Mouse (Mus musculus): Measurements from ENCODE around the gene Atp2b2. TPM values are rescaled to one million over a fixed set of nuclear protein-coding genes. Genes with fewer than 3 reads are reported as not detected.

Atp2b2 gene
- total RNA-seq, 2 experiments from 2014 or later: 0.10 to 0.28 TPM

DNA sequence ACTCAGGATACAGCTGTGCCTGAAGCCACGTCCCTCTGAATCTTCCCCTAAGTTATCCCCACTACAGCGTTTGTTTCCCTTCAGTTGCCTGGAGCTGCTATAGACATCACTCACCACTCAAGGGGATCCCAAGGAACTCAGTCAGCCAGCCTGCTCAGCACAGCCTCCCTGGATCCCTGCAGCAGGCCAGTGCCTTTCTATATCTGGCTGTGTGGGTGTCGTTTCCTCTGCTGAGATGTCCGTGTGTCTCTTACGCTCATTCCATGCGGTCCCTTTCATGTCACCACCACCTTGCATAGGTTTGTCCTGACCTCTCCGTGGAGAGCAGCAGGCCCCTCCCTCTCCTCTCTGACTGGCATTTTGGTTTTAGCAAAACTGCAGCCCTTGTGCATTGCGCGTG is 171.6 kb downstream of the Atp2b2 start:
- DNase-seq: no peak
- no peak for TF ChIP-seq CTCF (IDR thresholded peaks at IDR 0.05)
- Histone ChIP-seq H3K4me3 (no peak overlapping the region), H3K27ac (no peak overlapping the region)
- intact Hi-C loops (cut with DNase I): no loop called here

DNA sequence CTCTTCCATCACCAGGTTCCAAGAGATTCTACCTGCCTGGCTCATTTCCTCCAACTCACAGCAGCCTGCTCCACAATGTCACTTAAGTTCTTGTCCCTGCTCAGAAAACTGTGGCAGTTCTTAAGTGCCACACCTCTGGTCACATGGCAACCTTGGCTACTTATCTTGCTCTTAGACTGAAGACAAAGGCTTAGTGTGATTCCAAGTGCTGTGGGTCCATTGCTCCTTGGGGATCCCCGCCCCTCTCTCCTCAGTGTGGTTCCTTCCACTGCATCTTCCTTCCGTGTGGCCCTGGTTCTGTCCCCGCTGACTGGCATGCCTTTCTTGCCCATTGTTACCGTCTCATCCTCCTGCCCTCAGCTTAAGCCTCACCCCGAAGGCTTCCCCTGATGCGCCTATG is 173.9 kb downstream of the Atp2b2 start:
- intact Hi-C loops (cut with DNase I): no loop called here
- Histone ChIP-seq H3K27ac (no peak overlapping the region), H3K4me3 (no peak overlapping the region)
- DNase-seq: no peak
- no peak for TF ChIP-seq CTCF (IDR thresholded peaks at IDR 0.05)

DNA sequence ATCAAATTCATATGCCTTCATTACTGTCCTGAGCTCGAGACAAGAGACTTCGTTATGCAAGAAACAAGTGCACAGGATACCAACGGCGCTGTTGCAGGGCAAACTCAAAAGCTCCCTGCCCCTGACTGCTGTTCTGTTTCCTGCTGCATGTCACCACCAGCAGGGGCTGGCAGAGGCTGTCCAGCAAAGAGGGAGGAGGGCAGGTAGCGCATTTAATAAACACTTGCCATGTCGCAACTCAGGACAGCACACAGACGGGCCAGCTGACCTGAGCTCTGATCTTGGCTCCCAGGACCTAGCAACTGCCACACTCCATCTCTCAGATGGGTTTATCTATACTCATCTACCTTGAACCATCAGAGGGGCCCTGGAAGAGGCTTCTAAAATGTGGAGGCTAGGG is 176.7 kb downstream of the Atp2b2 start:
- no peak for DNase-seq
- intact Hi-C loops (cut with DNase I): no loop called here
- H3K4me3 ChIP-seq: no peak overlapping the region
- no peak overlapping the region for H3K27ac ChIP-seq
- TF ChIP-seq CTCF (IDR thresholded peaks at IDR 0.05): no peak

DNA sequence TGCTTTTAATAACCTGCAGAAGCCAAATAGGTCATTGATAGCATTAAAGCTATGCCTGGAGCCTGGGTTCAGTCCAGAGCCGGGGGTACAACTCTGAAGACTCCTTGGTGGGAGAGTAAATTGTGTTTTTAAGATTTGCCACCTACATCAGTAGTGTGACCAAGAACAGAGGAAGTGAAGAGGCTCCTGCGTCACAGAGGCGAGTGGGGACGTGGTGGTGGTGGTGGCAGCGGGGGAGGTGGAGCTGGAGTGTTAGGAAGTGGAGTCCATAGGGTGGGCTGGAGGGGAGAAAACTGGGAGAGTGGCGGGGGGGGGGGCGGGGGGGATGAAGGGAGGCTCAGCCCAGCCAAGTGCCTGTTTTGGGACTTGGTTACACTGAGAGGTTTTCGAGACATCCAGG is 177.6 kb downstream of the Atp2b2 start:
- Histone ChIP-seq H3K4me3 (no peak overlapping the region), H3K27ac (no peak overlapping the region)
- intact Hi-C loops (cut with DNase I): no loop called here
- TF ChIP-seq CTCF (IDR thresholded peaks at IDR 0.05): no peak
- DNase-seq: no peak

DNA sequence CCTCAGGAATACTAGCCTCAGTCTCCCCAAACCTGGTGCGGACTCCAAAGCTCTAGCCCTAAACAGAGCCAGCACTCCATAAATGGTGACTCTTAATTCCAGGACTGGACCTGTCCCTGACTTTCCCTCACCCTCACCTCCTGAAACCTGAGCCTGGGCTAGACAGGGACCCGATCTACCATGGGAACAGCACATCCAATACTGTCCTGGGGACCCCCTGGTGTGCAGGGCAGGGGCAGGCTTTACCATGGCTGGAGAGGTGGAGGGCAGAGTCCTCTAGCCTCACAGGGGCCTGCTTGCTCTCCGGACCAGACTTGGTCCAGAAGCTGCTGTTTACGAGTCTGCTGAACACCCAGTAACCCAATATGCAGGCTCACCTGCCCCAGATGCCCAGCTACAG is 179.5 kb downstream of the Atp2b2 start:
- Histone ChIP-seq H3K27ac (no peak overlapping the region), H3K4me3 (no peak overlapping the region)
- TF ChIP-seq CTCF (IDR thresholded peaks at IDR 0.05): no peak
- intact Hi-C loops (cut with DNase I): no loop called here
- DNase-seq: no peak

DNA sequence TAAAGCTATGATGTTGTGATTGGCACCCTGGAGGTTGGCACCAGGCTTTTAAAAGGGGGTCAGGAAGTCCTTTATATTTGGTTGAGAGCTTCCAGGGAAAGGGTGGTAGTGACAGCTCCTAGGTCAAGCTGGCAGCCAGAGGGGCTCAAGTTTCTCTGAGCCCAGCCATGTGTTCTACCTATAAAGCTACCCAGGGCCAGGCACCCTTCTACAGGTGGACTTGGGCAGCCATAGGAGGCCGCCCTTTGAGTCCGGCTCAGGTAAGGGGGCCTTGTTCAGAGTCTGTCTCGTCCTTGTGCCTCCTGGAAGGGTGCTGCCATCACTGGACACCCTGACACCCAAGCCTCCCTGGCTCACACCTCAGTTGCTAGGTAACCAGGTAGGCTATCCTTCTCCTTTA is 180.5 kb downstream of the Atp2b2 start:
- intact Hi-C loops (cut with DNase I): no loop called here
- Histone ChIP-seq H3K4me3 (no peak overlapping the region), H3K27ac (no peak overlapping the region)
- no peak for TF ChIP-seq CTCF (IDR thresholded peaks at IDR 0.05)
- no peak for DNase-seq

DNA sequence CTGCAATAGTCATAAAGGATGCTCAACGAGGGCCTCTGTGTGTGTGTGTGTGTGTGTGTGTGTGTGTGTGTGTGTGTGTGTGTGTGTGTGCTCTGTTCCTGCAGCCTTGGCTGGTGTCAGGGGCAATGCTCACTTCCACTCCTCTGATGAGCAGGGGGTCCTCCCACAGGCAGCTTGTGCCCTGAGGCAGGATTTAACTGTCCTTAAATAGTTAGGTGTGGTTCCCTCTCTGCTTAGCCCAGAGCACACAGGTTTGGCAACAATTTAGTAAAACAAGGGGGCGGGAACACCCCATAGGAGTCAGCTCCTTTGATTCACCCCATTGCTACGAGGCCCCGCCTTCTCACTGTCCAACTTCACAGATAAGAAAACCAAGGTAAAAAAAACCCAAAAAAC is 181.0 kb downstream of the Atp2b2 start:
- no peak overlapping the region for H3K27ac ChIP-seq
- TF ChIP-seq CTCF (IDR thresholded peaks at IDR 0.05): no peak
- no peak overlapping the region for H3K4me3 ChIP-seq
- no peak for DNase-seq
- intact Hi-C loops (cut with DNase I): no loop called here

DNA sequence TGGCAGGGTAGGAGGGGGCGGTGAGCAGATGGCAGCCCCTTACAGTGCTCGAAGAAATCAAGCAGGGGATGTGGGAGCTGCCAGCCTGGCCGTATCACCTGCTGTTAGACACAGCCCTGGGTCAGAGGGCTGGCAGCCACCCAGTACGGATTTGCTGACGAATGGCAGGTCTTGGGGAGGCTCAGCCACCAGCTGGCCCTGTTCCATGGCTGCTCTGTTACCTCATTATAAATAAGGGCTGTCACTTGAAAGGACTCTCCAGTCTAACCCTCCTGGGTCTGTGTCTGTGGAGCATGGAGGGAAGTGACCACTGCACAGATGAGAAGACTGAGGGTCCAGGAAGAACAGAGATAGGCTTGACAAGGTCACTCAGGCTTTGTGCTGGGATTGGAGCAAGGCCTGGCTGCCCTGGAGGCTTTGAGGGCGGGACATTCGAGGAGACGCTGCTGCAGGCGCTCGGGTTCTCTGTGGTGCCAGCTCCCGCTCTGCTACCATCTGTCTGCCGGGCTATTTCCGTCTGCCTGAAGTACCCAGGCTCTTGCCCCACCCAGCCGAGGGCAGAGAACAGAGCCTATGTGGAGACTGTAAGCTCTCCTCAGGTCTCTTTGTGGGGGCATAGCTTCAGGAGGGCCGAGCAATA is 181.6 kb downstream of the Atp2b2 start:
- TF ChIP-seq CTCF (IDR thresholded peaks at IDR 0.05): no peak
- intact Hi-C loops (cut with DNase I): no loop called here
- Histone ChIP-seq H3K27ac (no peak overlapping the region), H3K4me3 (no peak overlapping the region)
- DNase-seq: peak; percentile 65

DNA sequence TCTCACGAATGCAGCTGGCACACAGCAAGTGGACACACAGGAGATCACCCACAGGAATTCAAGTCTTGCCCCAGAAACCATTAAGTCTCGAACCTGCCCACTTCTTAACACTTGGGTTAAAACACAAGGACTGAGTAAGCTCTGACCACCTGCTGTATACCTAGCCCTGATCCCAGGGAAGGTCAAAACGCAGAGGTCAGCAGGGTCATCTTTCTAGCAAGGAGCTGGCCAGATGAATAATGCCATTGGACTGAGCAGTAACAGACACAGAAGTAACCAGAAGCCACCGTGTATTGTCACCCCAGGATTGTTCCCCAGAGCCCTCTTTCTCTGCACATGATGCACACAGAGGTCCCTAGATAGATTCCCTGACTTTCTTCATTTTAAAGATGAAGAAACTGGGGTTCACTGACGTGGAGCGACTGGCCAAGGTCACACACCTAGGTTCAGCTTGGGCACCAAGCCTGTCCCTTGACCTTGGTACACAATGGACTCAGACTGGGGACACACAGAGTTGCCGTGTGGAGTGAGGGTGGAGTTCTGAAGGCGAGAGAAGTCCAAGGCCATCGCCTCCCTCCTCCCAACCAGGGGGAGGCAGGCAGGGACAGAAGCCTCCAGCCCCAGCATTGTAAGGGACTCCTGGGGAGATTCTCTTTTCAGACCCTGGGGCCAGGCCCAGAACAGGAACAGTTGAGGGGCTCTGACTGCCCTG is 182.2 kb downstream of the Atp2b2 start:
- intact Hi-C loops (cut with DNase I): no loop called here
- Histone ChIP-seq H3K27ac (no peak overlapping the region), H3K4me3 (no peak overlapping the region)
- no peak for TF ChIP-seq CTCF (IDR thresholded peaks at IDR 0.05)
- no peak for DNase-seq

DNA sequence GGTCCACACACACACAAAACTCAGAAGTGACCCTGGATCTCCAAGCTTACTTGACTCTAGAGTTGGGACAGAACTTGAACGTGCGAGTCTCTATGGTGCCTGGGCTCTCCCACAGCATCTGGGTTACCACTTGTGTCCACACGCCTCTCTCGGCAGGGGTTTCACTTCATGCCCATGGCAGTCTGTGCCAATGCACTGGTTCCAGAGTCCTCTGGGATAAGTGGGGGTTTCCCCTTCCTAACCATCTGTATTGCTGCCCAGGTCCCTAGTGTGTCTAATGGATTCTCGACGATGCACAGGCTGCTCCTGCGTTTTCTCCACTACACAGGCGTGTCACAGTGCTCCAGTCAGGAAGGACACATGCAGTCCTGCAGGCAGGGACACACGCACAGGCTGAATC is 184.1 kb downstream of the Atp2b2 start:
- Histone ChIP-seq H3K4me3 (no peak overlapping the region), H3K27ac (no peak overlapping the region)
- TF ChIP-seq CTCF (IDR thresholded peaks at IDR 0.05): no peak
- DNase-seq: no peak
- intact Hi-C loops (cut with DNase I): no loop called here

DNA sequence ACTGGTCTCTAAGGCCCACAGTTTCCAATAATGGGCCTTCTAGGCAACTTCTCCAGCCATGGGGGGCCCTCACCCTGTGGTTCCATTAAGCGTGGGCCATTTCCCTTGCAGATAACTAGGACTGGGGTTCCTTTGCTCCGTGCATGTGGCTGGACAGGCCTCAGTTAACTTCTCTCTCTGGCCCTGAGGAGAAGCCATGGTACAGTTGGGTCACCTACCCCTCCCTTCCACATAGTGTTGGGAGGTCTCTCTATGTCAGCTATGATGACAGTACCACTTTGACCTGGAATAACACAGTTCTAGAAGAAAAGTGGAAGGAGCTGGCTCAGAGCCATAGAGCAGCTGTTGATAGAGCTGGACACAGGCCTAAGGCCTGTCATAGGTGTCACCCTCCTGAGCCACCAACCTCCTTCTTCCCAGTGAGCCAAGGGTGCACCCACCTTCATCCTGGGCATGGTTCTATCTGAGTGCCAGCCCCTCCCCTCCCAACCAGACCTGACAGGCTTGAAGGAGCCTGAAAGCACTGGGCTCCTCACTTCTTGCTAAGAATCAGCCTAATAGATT is 185.0 kb downstream of the Atp2b2 start:
- intact Hi-C loops (cut with DNase I): no loop called here
- Histone ChIP-seq H3K4me3 (no peak overlapping the region), H3K27ac (no peak overlapping the region)
- DNase-seq: no peak
- TF ChIP-seq CTCF (IDR thresholded peaks at IDR 0.05): no peak

DNA sequence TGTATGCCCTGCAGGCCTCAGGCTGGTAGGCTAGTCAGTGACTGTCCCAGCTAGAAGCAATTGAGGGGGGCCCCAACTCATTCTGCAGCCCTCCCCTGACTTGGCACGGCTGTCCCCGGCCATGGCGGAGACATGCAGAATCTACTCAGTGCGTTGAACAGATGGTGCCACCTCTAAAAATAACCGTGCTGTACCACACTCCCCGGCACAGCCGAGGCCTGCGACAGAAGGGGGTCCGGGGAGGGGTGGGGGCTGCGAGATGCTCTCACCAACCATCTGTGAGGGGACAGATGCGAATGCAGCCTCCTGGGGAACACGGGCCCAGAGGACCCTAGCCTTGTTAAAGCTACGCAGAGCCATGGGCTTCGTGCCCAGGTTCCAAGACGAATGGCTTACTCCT is 185.6 kb downstream of the Atp2b2 start:
- no peak for DNase-seq
- TF ChIP-seq CTCF (IDR thresholded peaks at IDR 0.05): no peak
- intact Hi-C loops (cut with DNase I): no loop called here
- Histone ChIP-seq H3K4me3 (no peak overlapping the region), H3K27ac (no peak overlapping the region)

DNA sequence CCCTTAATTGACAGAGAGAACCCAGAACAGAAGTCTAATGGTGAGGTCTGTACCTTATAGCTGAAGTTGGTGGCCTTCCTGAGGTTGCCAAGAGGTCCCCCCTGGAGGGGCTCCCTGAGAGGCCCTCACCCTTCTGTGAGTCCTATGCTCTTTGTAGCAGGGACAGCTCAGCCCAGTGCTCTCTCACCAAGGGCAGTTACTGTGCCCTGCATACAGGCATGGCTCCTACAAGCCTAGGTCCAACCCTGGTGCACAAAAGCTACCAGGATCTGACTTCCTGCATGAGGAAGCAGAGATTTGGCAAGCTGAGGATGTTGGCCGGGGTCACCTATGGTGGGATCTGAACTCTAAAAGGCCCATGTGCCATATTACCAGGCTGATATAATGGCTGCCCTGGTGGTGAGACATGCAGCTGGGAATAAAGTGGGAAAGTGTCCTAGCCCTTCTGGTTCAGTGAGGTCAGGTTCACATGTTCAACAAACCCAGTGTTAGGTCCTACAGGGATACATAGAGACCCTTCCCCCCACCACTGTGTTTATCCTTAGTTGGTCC is 186.2 kb downstream of the Atp2b2 start:
- no peak for DNase-seq
- TF ChIP-seq CTCF (IDR thresholded peaks at IDR 0.05): no peak
- Histone ChIP-seq H3K4me3 (no peak overlapping the region), H3K27ac (no peak overlapping the region)
- intact Hi-C loops (cut with DNase I): no loop called here

Measured in gastrocnemius, adult 2 months (tissue).